Mouse (Mus musculus) left cerebral cortex, postnatal 4 days (tissue): ENCODE data around the gene Dnah2. TPM values are rescaled to one million over a fixed set of nuclear protein-coding genes. Genes with fewer than 3 reads are reported as not detected.

Experiments
- DNase-seq: peaks from one replicate; pipeline ENCODE4 v3.0.0-alpha.2; 2022
- intact Hi-C: fragments of 180-260 bp; cut with DNase I; formaldehyde crosslinking; loops from one replicate; pipeline ENCODE4 v1.15.1; 2025
- total RNA-seq, 2 experiments: library from RNA; stranded (reverse); gene quantifications; 2 replicates each; pipeline ENCODE4 v1.2.3; 2021

The Dnah2 gene
- total RNA-seq, 2 experiments from 2014 or later = 9.3 to 9.7 TPM

GRCm38 (mm10) chr11:69410310-69411072 is 138.4 kb downstream of the Dnah2 start:
- no peak for DNase-seq
- intact Hi-C loops = no loop called here

GRCm38 (mm10) chr11:69410045-69410309 is 138.9 kb downstream of the Dnah2 start:
- no peak for DNase-seq
- intact Hi-C loops = no loop called here

GRCm38 (mm10) chr11:69409378-69410044 is 139.4 kb downstream of the Dnah2 start:
- intact Hi-C loops = loop anchor here (5.0 kb wide), 1 partner anchor 103 kb away; no protein-coding TSS in a partner anchor
- peak; percentile 83 for DNase-seq

- DNase-seq = peak; percentile 74
- intact Hi-C loops = loop anchor here (5.0 kb wide), 1 partner anchor 104 kb away; no protein-coding TSS in a partner anchor
Measured at GRCm38 (mm10) chr11:69408541-69409377, 140.2 kb downstream of the Dnah2 start.

- intact Hi-C loops = loop anchor here (5.0 kb wide), 1 partner anchor 105 kb away; no protein-coding TSS in a partner anchor
Measured at GRCm38 (mm10) chr11:69407724-69408004, 141.2 kb downstream of the Dnah2 start.

GRCm38 (mm10) chr11:69406867-69407723 is 141.8 kb downstream of the Dnah2 start:
- intact Hi-C loops = loop anchor here (5.0 kb wide), 1 partner anchor 105 kb away; no protein-coding TSS in a partner anchor
- DNase-seq = no peak

More at GRCm38 (mm10) chr11:69407724-69408004, 141.2 kb downstream of the Dnah2 start:
- DNase-seq = no peak

GRCm38 (mm10) chr11:69406282-69406681 is 142.6 kb downstream of the Dnah2 start:
- intact Hi-C loops = loop anchor here (5.0 kb wide), 1 partner anchor 106 kb away; no protein-coding TSS in a partner anchor
- DNase-seq = no peak

GRCm38 (mm10) chr11:69405397-69406200 is 143.3 kb downstream of the Dnah2 start:
- intact Hi-C loops = loop anchor here (5.0 kb wide), 1 partner anchor 107 kb away; no protein-coding TSS in a partner anchor
- no peak for DNase-seq

GRCm38 (mm10) chr11:69404595-69405396 is 144.1 kb downstream of the Dnah2 start:
- no peak for DNase-seq
- intact Hi-C loops = loop anchor here (5.0 kb wide), 1 partner anchor 108 kb away; no protein-coding TSS in a partner anchor

- no peak for DNase-seq
- intact Hi-C loops = no loop called here
Measured at GRCm38 (mm10) chr11:69403691-69404594, 145.0 kb downstream of the Dnah2 start.

GRCm38 (mm10) chr11:69401987-69402386 is 146.9 kb downstream of the Dnah2 start:
- DNase-seq = no peak
- intact Hi-C loops = no loop called here

GRCm38 (mm10) chr11:69401210-69401637 is 147.7 kb downstream of the Dnah2 start:
- peak; percentile 88 for DNase-seq
- intact Hi-C loops = no loop called here

- DNase-seq = no peak
- intact Hi-C loops = no loop called here
Measured at GRCm38 (mm10) chr11:69400083-69400850, 148.6 kb downstream of the Dnah2 start.

- intact Hi-C loops = no loop called here
- no peak for DNase-seq
Measured at GRCm38 (mm10) chr11:69399201-69400082, 149.5 kb downstream of the Dnah2 start.

- intact Hi-C loops = no loop called here
- no peak for DNase-seq
Measured at GRCm38 (mm10) chr11:69398486-69399200, 150.3 kb downstream of the Dnah2 start.
